Mouse (Mus musculus) midbrain, postnatal 0 days (tissue): Measurements from ENCODE around the gene Pcbp3. TPM values are rescaled to one million over a fixed set of nuclear protein-coding genes. Genes with fewer than 3 reads are reported as not detected.

Experiments
- ATAC-seq: fragments of 200-750 bp; cut with Nextera tagmentation; 2 replicates; pipeline ENCODE4 v1.8.0; 2017; ENCODE audit warnings: moderate number of reproducible peaks, mild to moderate bottlenecking, moderate TSS enrichment, moderate library complexity; ENCODE audit not compliant: low FRiP score
- DNase-seq: peaks from one replicate; pipeline ENCODE4 v3.0.0-alpha.2; 2015; ENCODE audit warnings: low spot score
- H3K27ac ChIP-seq: fragments of 300-500 bp; sonication (generic); 2 replicates; pipeline ENCODE4 v1.5.1; 2014; ENCODE audit warnings: low read depth, mild to moderate bottlenecking, low read length, mixed read lengths
- H3K27me3 ChIP-seq: fragments of 300-500 bp; sonication (generic); 2 replicates; pipeline ENCODE4 v1.6.1; 2014; ENCODE audit warnings: low read length, control low read depth, mixed read lengths; ENCODE audit not compliant: insufficient read depth
- H3K36me3 ChIP-seq: fragments of 300-500 bp; sonication (generic); 2 replicates; pipeline ENCODE4 v1.6.1; 2014; ENCODE audit warnings: low read length, control low read depth, mixed read lengths; ENCODE audit not compliant: insufficient read depth
- H3K4me1 ChIP-seq: fragments of 300-500 bp; sonication (generic); 2 replicates; pipeline ENCODE4 v1.6.1; 2014; ENCODE audit warnings: mild to moderate bottlenecking, control low read depth, antibody characterized with exemption, low read length, mixed read lengths; ENCODE audit not compliant: insufficient read depth
- H3K4me2 ChIP-seq: fragments of 300-500 bp; sonication (generic); 2 replicates; pipeline ENCODE4 v1.6.1; 2014; ENCODE audit warnings: low read depth, mild to moderate bottlenecking, low read length, mixed read lengths; ENCODE audit not compliant: poor library complexity, severe bottlenecking
- H3K4me3 ChIP-seq: fragments of 300-500 bp; sonication (generic); 2 replicates; pipeline ENCODE4 v1.5.1; 2014; ENCODE audit warnings: low read depth, mild to moderate bottlenecking, low read length, moderate library complexity
- H3K9ac ChIP-seq: fragments of 300-500 bp; sonication (generic); replicated peaks from 2 replicates; pipeline ENCODE4 v1.6.1; 2014; ENCODE audit warnings: mild to moderate bottlenecking, low read length, moderate library complexity, mixed read lengths; ENCODE audit not compliant: poor library complexity, severe bottlenecking
- H3K9me3 ChIP-seq: fragments of 300-500 bp; sonication (generic); 2 replicates; pipeline ENCODE4 v1.6.1; 2016; ENCODE audit warnings: low read length, control low read depth
- CTCF ChIP-seq: IDR thresholded peaks from 2 replicates; pipeline ENCODE4 v1.5.1; 2016; ENCODE audit warnings: antibody characterized with exemption, mild to moderate bottlenecking
- WGBS: fragments of 180-500 bp; shearing (Covaris S2); extraction: QIAGEN DNeasy Blood & Tissue Kit; methylation state at CpG from one replicate; pipeline ENCODE4 v1.1.7; 2014; 5-methylcytosine and 5-hydroxymethylcytosine counted together
- polyA plus RNA-seq: library from polyadenylated mRNA; unstranded; fragments of >200 nt; fragmentation: Nextera tagmentation; extraction: Ambion mirVana; gene quantifications from 2 replicates; pipeline ENCODE4 v1.2.1, GENCODE M21; 2015
- total RNA-seq: library from RNA; depleted of rRNA; stranded (reverse); fragments of >200 nt; gene quantifications from 2 replicates; pipeline ENCODE4 v1.2.3, GENCODE M21; 2014

Gene Pcbp3
- total and polyA plus RNA-seq, 2 experiments from 2014 or later = 52.4 to 74.4 TPM

GRCm38 (mm10) chr10:76736764-76737163, 224.9 kb downstream of the Pcbp3 start:
- whole genome bisulfite sequencing = 62% methylated on average over 8 of the region's 8 CpGs

GRCm38 (mm10) chr10:76734979-76735378, 226.7 kb downstream of the Pcbp3 start:
- peaks cover 10% of the 10 kb centered on the region; the same call in 1 of the 2 replicates for H3K4me1 ChIP-seq
- H3K27ac ChIP-seq = no peak overlapping the region
- H3K4me2 ChIP-seq = no peak overlapping the region
- DNase-seq (peak; percentile 88), ATAC-seq (peak; percentile 60)
- no peaks in the 10 kb centered on the region for H3K27me3 ChIP-seq
- peak; percentile 91 for TF ChIP-seq CTCF
- no peaks in the 10 kb centered on the region for H3K36me3 ChIP-seq
- H3K9me3 ChIP-seq = no peaks in the 10 kb centered on the region
- H3K4me3 ChIP-seq = no peak overlapping the region
- no peak overlapping the region; the same call in 1 of the 2 replicates for H3K9ac ChIP-seq
- 6% methylated on average over 4 of the region's 4 CpGs for WGBS

More at GRCm38 (mm10) chr10:76736764-76737163, 224.9 kb downstream of the Pcbp3 start:
- Histone ChIP-seq H3K9ac (no peak overlapping the region), H3K4me2 (no peak overlapping the region), H3K4me1 (peaks cover 10% of the 10 kb centered on the region; the same call in 1 of the 2 replicates), H3K27me3 (no peaks in the 10 kb centered on the region), H3K36me3 (no peaks in the 10 kb centered on the region), H3K9me3 (no peaks in the 10 kb centered on the region), H3K27ac (no peak overlapping the region), H3K4me3 (no peak overlapping the region)
- no peak for TF ChIP-seq CTCF
- DNase-seq = no peak
- ATAC-seq = no peak

GRCm38 (mm10) chr10:76733677-76734068, 228.0 kb downstream of the Pcbp3 start:
- H3K4me1 ChIP-seq = peaks cover 10% of the 10 kb centered on the region; the same call in 1 of the 2 replicates

GRCm38 (mm10) chr10:76732881-76733676, 228.6 kb downstream of the Pcbp3 start:
- H3K9me3 ChIP-seq = no peaks in the 10 kb centered on the region
- H3K36me3 ChIP-seq = no peaks in the 10 kb centered on the region
- H3K4me1 ChIP-seq = peaks cover 10% of the 10 kb centered on the region; the same call in 1 of the 2 replicates
- DNase-seq (peak; percentile 86), ATAC-seq (peak; percentile 81)
- peak; percentile 87 for TF ChIP-seq CTCF
- H3K4me2 ChIP-seq = peak overlapping the region; percentile 33
- WGBS = 12% methylated on average over 17 of the region's 17 CpGs
- H3K9ac ChIP-seq = 0 out of 2 replicates have a peak overlapping the region, but pooled peaks have one; percentile 29
- H3K27me3 ChIP-seq = no peaks in the 10 kb centered on the region
- H3K27ac ChIP-seq = peak overlapping the region; percentile 38; the same call in 1 of the 2 replicates
- peak overlapping the region; percentile 3; the same call in 1 of the 2 replicates for H3K4me3 ChIP-seq

More at GRCm38 (mm10) chr10:76733677-76734068, 228.0 kb downstream of the Pcbp3 start:
- no peak overlapping the region for H3K27ac ChIP-seq
- ATAC-seq (no peak), DNase-seq (no peak)
- TF ChIP-seq CTCF = no peak
- no peaks in the 10 kb centered on the region for H3K36me3 ChIP-seq
- peak overlapping the region; percentile 33 for H3K4me2 ChIP-seq
- peak overlapping the region; percentile 3; the same call in 1 of the 2 replicates for H3K4me3 ChIP-seq
- H3K27me3 ChIP-seq = no peaks in the 10 kb centered on the region
- H3K9me3 ChIP-seq = no peaks in the 10 kb centered on the region
- 0 out of 2 replicates have a peak overlapping the region, but pooled peaks have one; percentile 29 for H3K9ac ChIP-seq
- WGBS = 38% methylated on average over 3 of the region's 3 CpGs

- no peak overlapping the region for H3K4me3 ChIP-seq
- TF ChIP-seq CTCF = no peak
- no peak for ATAC-seq
- H3K27ac ChIP-seq = no peak overlapping the region
- DNase-seq = no peak
- 0 out of 2 replicates have a peak overlapping the region, but pooled peaks have one; percentile 8 for H3K9ac ChIP-seq
- H3K4me2 ChIP-seq = no peak overlapping the region
- WGBS = 75% methylated on average over 6 of the region's 6 CpGs
- peaks cover 10% of the 10 kb centered on the region; the same call in 1 of the 2 replicates for H3K4me1 ChIP-seq
- no peaks in the 10 kb centered on the region for H3K36me3 ChIP-seq
- H3K9me3 ChIP-seq = no peaks in the 10 kb centered on the region
- H3K27me3 ChIP-seq = no peaks in the 10 kb centered on the region
Measured at GRCm38 (mm10) chr10:76732391-76732790, 229.3 kb downstream of the Pcbp3 start.
